Mouse (Mus musculus) MEL (cell line): ENCODE measurements at regions not wholly inside any gene's neighbourhood (a gene's known extent, or its start where the extent isn't known, plus 50 kb on each side); places are given as distances from the start of the nearest gene placed in this dataset.

Experiments
- CTCF ChIP-seq, 3 experiments: IDR thresholded peaks in 2 of 3; conservative IDR thresholded peaks in 1 of 3; 2 replicates each; pipeline ENCODE4 v1.5.1; 2011 to 2012; ENCODE audit warnings: low read length in 3 of 3, low read depth in 2 of 3, mild to moderate bottlenecking in 2 of 3, improper control_type of control experiment in 1 of 3, inconsistent platforms in 1 of 3, mixed read lengths in 1 of 3, moderate library complexity in 1 of 3; ENCODE audit not compliant: control insufficient read depth in 1 of 3, insufficient read depth in 1 of 3, poor library complexity in 1 of 3, severe bottlenecking in 1 of 3
- EP300 ChIP-seq, 2 experiments: IDR thresholded peaks; 2 replicates each; pipeline ENCODE4 v1.6.1; 2011; ENCODE audit warnings: improper control_type of control experiment in 2 of 2, low read length in 2 of 2, low read depth in 1 of 2, mild to moderate bottlenecking in 1 of 2
- POLR2A ChIP-seq, 2 experiments: IDR thresholded peaks; 2 replicates each; pipeline ENCODE4 v1.6.1; 2011 to 2012; ENCODE audit warnings: low read length in 2 of 2, mild to moderate bottlenecking in 2 of 2, control low read depth in 1 of 2, improper control_type of control experiment in 1 of 2, low read depth in 1 of 2, moderate library complexity in 1 of 2; ENCODE audit not compliant: control insufficient read depth in 1 of 2, insufficient read depth in 1 of 2, poor library complexity in 1 of 2
- POLR2AphosphoS5 ChIP-seq: IDR thresholded peaks from 2 replicates; pipeline ENCODE4 v1.6.1; 2012; ENCODE audit warnings: low read depth, borderline replicate concordance, mild to moderate bottlenecking, inconsistent platforms, low read length, moderate library complexity, mixed read lengths
- TAL1 ChIP-seq: IDR thresholded peaks from 2 replicates; pipeline ENCODE4 v1.6.1; 2012; ENCODE audit warnings: mild to moderate bottlenecking, inconsistent platforms, low read length, moderate library complexity, mixed read lengths
- TCF12 ChIP-seq: IDR thresholded peaks from 2 replicates; pipeline ENCODE4 v1.6.1; 2014; ENCODE audit warnings: low read depth, mild to moderate bottlenecking, inconsistent platforms, low read length, improper control_type of control experiment, moderate library complexity
- USF2 ChIP-seq, 2 experiments: IDR thresholded peaks; 2 replicates each; pipeline ENCODE4 v1.6.1; 2011 to 2012; ENCODE audit warnings: improper control_type of control experiment in 2 of 2, low read length in 2 of 2, borderline replicate concordance in 1 of 2, inconsistent platforms in 1 of 2, low read depth in 1 of 2, mild to moderate bottlenecking in 1 of 2; ENCODE audit not compliant: insufficient read depth in 1 of 2

- TF ChIP-seq POLR2A (IDR thresholded peaks at IDR 0.05; ENCODE audit: control insufficient read depth in 1 of 2, insufficient read depth in 1 of 2, low read depth in 1 of 2, low read length in 2 of 2, poor library complexity in 1 of 2) (no peak), USF2 (IDR thresholded peaks at IDR 0.05; ENCODE audit: borderline replicate concordance in 1 of 2, insufficient read depth in 1 of 2, low read depth in 1 of 2, low read length in 2 of 2) (no peak), TCF12 (no peak), EP300 (IDR thresholded peaks at IDR 0.05; ENCODE audit: low read depth in 1 of 2, low read length in 2 of 2) (no peak), CTCF (IDR thresholded peaks at IDR 0.05 in 2 of 3, conservative IDR thresholded peaks at IDR 0.05 in 1 of 3; ENCODE audit: control insufficient read depth in 1 of 3, insufficient read depth in 1 of 3, low read depth in 2 of 3, low read length in 3 of 3, poor library complexity in 1 of 3, severe bottlenecking in 1 of 3) (peak; percentile 24 to 66 (median 56); a peak in 5 of 6 replicates), TAL1 (no peak), POLR2AphosphoS5 (no peak)
These were observed 93.3 kb downstream of the Tmem38b start for GRCm38 (mm10) chr4:53919188-53919587.
